Mouse (Mus musculus): Measurements from ENCODE around the gene Gstz1.

GRCm38 (mm10) chr12:87177631-87178030 is 30.7 kb downstream of the Gstz1 start:
- TF ChIP-seq CTCF (IDR thresholded peaks at IDR 0.05) (no peak), EP300 (IDR thresholded peaks at IDR 0.05) (no peak)

Data from lung, postnatal 0 days (tissue).